Mouse (Mus musculus) lung, adult 2 months (tissue): ENCODE results near the gene Sox5.

ENCODE experiments used
- CTCF ChIP-seq: fragments of 200-500 bp; IDR thresholded peaks from 2 replicates; pipeline ENCODE4 v1.5.1; 2011; ENCODE audit warnings: mild to moderate bottlenecking, low read length, control low read depth; ENCODE audit not compliant: insufficient read depth
- POLR2A ChIP-seq: fragments of 200-500 bp; IDR thresholded peaks from 2 replicates; pipeline ENCODE4 v1.6.1; 2011; ENCODE audit warnings: low read depth, mild to moderate bottlenecking, control low read depth, low read length, borderline replicate concordance; ENCODE audit errors: extremely low read depth

DNA sequence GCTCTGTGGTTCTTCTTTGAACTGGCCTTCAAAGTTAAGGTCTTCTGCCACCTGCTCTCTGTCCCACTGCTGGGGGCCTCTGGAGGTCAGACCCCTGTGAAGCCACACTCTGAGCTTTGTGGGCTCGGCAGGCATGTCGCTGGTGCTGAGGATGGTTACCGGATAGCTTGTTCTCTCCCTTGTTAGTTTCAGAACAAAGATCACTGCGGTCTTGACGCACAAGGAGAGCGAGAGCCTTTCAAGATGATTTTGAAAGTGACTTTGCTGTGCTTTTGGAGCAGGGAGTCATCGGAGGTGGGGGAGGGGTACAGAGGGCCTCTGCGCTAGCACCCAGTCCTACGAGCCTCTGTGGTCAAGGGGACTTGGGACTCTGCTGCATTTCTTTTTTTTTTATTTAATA, 240.5 kb downstream of the Sox5 start:
- TF ChIP-seq CTCF (no peak), POLR2A (no peak)
